Mouse (Mus musculus) embryo, embryonic 11 days (tissue): ENCODE measurements around the gene LTO1.
"Not testable (repeated sequence)": the region's sequence is repeated elsewhere in the genome, so short reads cannot be mapped to it uniquely, and the experiment has no call there.

Experiments
- DNase-seq: peaks from one replicate; pipeline ENCODE4 v3.0.0-alpha.2; 2015

Gene LTO1

DNA sequence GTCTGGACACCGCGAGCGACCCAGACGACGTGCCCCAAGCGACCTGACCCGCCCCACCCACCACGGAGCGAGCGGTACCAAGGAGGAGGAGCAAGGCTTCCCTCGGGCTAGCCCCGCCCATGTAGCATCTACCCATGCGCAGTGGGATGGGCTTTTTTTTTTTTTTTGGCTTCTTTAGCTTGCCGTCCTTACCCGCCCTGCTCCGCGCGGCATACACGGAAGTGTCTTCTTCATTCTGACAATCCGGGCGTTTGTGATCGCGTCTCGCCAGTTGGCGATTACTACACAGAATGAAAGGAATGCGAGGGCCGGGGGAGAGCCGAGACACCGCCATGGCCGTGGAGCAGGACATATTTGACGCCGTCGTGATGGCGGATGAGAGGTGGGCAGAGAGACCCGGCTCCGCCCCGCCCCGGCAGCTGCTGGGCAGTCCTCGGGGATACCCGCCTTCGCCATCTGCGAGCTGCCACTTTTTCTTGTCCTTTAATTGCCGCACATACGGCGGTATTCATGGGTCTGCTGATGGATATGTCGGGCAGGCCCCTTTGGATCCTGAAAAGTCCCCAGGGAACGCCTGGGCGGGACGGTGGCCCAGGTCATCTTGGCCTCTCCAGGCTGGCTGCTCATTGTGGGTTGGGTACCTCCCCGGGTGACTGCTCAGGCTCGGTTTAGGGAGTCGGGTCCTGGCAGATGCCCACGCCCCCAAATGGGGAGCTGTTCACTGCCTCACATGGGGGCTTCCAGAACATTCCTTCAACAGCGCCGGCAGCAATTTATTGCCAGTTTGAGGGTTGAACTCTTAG, at the start of gene LTO1:
TSS of gene LTO1 (plus strand) at position 153 of the 803 bp plus-strand sequence.
- peak; percentile 94 for DNase-seq

DNA sequence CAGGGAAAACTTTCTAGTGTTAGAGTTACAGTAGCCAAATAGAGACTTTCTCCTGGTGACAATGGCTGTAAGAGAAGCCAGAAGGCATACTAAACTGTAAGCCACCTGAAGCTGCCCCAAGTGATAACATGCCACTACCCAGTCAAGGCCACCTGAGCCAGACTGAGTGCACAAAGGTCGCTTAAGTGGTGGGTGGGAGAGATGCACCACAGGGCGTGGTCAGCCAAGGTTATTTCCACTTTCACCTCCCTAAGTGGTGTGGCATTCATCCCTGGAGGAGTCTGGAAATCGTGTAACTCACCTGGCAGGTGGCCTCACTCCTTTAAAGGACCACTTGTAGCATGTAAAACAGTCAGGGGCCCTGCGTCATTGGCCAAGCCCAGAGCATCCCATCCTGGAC, 47.7 kb upstream of the LTO1 start:
- DNase-seq = no peak

GRCm38 (mm10) chr7:144867602-144868001, 47.3 kb upstream of the LTO1 start:
- no peak for DNase-seq

DNA sequence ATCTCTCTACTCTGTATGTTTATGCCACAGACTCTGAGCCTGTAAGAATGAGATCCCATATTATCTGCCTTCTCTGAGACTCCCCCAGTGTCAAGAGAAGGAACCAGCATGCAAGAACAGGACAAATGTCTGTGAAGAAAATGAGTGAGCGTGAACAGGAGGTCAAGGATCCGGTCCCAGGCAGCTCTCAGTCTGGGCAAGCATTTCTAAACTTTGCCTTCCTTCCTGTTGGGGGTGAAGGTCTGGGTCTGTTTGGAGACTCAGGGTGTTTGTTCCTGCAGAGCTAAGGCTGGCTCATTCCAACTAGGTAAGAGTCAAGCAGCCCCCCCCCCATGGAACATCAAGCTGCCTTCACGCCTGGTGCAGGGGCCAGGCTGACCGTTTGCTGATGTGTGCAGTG, 42.5 kb upstream of the LTO1 start:
- DNase-seq = no peak

DNA sequence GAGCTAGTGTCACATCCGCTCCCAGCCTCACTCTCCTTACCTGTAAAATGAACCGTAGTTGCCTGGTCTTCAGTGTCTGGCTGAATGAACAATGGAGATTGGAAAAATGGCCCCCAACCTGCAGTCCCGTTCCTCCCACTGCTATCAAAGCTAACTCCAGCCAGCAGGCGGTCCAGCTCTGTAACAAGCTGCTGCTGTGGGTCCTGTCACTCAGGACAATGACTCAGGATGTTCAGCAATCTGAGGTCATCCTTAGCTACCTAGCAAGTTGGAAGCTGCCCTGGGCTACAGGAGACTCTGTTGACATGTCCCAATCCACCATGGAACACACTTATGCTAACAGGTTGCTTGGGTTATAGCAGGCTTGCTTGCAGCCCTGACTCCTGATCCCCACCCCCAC, 41.7 kb upstream of the LTO1 start:
- no peak for DNase-seq

- no peak for DNase-seq
Observed at GRCm38 (mm10) chr7:144874226-144874625, 40.7 kb upstream of the LTO1 start.

DNA sequence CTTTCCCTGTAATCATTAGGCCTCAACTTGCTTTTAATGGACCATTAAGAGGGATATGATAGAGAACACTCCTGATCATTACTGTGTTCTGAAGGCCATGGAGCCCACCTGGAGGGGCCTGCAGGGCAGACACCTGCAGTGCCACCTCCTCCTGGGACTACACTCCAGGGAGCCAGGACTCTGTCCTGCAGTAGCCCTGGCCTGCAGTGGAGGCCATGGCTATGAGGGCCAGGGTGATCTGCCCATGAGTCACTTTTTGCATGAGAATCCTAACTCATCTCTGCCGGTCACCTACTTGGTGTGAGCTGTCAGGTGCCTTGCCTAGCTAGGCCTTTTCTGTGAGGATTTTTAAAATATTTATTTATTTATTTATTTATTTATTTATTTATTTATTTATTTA, 36.5 kb upstream of the LTO1 start:
- DNase-seq = no peak

- DNase-seq = peak; percentile 37
Observed at GRCm38 (mm10) chr7:144883106-144883505, 31.8 kb upstream of the LTO1 start.

DNA sequence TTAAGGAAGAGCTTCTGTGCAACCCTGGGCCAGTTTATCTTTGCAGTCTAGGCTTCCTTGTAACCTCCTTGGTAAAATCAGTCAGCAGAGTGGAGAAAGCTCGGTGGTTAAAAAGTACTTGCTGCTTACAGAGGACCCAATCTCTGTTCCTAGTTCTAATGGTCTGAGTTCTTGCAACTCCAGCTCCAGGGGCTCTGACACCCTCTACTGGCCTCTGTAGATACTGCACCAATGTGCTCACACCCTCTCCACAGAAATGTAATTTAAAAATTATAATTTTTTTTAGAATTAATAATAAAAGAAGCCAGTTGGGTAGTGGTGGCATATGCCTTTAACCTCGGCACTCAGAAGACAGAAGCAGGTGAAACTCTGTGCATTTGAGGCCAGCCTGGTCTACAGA, 27.2 kb upstream of the LTO1 start:
- DNase-seq = no peak

DNA sequence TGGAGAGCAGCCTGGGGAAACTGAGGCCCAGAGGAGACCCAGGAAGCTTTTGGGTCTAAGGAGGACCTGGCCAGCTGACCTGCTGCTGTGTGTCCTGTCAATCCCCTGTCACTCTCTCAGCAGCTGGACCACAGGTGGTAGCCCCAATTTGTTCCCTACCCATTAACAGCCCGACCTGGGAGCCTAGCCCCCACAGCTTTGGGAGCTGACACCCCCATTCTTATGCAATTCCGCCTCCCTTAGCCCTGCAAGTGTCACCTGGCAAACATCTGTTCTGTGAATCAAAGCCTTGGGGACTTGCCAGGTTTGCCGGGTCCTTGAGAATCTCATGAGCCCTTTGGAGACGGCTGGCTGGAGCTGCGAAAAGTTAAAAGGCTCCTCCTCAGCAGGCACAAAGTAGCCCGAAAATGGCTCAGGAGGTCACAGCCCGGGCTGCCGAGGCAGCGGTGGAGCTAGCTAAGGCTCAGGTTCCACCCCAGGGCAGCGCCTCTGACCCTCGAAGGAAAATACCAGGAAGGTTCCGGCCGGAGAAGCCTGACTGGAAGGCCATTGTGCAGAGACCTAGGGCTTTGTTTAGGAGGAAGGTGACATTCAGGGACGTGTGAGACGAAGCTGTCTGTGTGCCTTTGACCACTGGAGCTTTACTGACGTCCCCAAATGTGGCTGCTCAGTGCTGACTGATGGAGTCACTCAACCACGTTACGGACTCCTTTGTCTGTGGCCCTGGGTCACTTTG, 26.2 kb upstream of the LTO1 start:
- DNase-seq = peak; percentile 41

DNA sequence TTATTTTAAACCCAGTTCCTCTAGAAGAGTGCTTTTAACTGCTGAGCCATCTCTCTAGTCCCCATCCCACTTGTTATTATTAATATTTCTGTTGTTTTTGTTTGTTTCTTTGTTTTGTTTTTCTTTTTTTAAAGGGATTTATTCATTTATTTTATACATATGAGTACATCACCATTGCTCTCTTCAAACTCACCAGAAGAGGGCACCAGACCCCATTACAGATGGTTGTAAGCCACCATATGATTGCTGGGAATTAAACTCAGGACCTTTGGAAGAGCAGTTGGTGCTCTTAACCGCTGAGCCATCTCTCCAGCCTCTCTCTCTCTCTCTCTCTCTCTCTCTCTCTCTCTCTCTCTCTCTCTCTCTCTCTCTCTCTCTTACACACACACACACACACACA, 24.2 kb upstream of the LTO1 start:
- not testable (repeated sequence) for DNase-seq

DNA sequence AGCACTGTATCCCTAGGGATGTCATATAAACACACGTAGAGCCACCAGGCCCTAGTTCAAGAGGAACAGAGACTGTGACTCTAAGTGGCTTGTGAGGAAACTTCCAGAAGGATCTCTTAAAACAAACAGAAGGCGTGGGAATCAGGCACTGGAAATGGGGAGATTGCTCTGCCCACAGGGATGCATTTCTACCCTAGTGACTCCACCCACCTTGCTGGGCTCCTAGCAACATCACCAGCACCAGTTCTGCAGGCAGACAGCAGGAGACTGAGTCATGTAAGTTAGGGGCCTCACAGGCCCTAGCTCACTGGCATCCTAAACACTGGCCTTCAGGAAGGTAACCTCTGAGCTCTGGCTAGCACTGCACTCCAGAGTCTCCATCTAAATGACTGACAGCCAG, 23.0 kb upstream of the LTO1 start:
- DNase-seq = no peak

DNA sequence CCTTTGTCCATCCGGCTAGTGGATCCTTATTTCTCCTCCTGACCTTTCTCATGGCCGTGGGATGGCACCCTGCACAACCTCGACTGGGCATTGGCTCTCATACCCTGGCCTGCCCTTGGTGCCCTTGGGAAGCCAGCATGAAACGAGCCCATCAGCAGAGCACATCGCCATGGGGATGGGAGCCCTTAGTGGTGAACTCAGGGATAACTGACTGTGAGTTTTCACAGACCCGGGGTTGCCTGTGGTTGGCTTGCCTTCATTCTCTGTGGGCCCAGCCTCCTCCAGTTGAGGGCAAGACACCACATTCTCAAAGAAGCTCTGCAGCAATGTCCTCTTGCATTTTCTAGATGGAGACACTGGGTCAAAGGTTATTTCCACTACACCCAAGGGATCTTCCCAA, 22.6 kb upstream of the LTO1 start:
- DNase-seq = no peak

- DNase-seq = peak; percentile 80
Observed at GRCm38 (mm10) chr7:144894191-144894590, 20.7 kb upstream of the LTO1 start.

GRCm38 (mm10) chr7:144894706-144895105, 20.2 kb upstream of the LTO1 start:
- DNase-seq = no peak

GRCm38 (mm10) chr7:144895305-144896111, 19.4 kb upstream of the LTO1 start:
- peak; percentile 91 for DNase-seq

DNA sequence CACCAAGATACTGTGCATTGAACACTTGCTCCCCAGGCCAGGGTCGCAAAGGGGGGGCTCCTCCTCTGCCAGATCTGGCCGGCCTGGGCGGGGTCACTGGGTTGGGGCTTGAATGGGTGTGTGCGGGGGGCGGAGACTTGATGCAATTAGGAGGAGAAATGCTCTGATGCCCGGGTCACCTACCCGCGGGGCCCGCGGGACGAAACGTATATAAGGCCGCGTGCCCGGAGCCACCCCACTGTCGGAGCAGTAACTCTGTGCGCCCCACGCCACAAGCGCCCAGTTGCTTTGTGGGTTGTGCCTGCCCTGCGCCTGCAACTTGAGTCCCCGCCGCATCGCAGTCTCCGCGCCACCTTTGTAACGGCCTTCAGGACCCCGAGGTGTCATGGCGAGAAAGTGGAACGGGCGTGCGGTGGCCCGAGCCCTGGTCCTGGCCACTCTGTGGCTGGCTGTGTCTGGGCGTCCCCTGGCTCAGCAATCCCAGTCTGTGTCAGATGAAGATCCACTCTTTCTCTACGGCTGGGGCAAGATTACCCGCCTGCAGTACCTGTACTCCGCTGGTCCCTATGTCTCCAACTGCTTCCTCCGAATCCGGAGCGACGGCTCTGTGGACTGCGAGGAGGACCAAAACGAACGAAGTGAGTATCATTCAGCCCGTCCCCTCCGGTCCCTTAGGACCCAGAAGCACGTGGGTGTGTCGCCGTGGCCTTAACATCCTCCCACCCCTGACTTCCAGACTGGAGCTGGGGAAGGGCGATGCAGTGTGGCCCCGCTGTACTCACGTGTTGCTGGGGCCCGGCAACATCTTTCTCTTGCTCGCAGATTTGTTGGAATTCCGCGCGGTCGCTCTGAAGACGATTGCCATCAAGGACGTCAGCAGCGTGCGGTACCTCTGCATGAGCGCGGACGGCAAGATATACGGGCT, 18.3 kb upstream of the LTO1 start, which contains the start of gene Fgf15:
TSS of gene Fgf15 (plus strand) at position 238 of the 925 bp plus-strand sequence.
- peak; percentile 58 for DNase-seq

DNA sequence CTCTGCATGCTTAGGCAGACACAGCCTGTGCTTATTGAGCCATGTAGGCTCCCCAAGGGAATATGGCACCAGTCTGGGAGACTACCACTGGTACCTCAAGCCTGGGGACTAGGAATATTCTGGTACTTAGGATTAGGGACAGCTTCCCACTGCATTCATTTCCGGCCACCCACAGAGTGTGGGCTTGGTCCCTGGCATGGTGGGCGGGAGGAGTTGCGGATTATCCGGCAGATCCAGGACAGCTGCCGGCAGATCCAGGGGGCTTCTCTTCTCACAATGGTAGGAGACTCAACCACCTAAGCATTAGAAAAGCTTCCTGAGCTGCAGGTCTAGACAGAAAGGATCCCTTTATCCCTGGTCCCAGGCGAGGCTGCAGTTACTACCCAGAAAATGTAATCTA, 16.4 kb upstream of the LTO1 start:
- no peak for DNase-seq

- DNase-seq = not testable (repeated sequence)
Observed at GRCm38 (mm10) chr7:144905514-144905913, 9.4 kb upstream of the LTO1 start.

GRCm38 (mm10) chr7:144906708-144907397, 8.0 kb upstream of the LTO1 start:
- DNase-seq = peak; percentile 88

DNA sequence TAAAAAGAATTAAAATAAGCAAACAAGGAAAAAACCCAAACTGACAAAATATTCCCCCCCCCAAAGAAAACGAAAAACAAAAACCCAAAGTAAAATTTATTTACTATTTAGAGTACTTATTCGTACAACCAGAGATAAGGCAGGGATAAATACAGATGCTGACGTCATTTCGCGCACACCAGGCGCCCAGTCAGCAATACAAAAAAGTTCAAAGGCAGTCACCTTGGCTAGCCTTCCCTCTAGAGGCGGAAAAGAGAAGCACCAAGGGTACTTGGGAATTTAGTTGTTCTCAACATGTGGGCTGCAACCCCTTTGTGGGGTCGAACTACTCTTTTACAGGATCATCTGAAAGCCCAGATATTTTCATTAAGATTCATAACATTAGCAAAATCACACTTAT, 7.1 kb upstream of the LTO1 start:
- DNase-seq = peak; percentile 61

GRCm38 (mm10) chr7:144908705-144909104, 6.2 kb upstream of the LTO1 start:
- no peak for DNase-seq
